Mouse (Mus musculus) embryo, embryonic 10.5 days (tissue): ENCODE measurements around the gene Itga2.

Experiments
- DNase-seq: peaks from one replicate; pipeline ENCODE4 v3.0.0-alpha.2; 2015; ENCODE audit warnings: low spot score

Itga2 gene

DNA sequence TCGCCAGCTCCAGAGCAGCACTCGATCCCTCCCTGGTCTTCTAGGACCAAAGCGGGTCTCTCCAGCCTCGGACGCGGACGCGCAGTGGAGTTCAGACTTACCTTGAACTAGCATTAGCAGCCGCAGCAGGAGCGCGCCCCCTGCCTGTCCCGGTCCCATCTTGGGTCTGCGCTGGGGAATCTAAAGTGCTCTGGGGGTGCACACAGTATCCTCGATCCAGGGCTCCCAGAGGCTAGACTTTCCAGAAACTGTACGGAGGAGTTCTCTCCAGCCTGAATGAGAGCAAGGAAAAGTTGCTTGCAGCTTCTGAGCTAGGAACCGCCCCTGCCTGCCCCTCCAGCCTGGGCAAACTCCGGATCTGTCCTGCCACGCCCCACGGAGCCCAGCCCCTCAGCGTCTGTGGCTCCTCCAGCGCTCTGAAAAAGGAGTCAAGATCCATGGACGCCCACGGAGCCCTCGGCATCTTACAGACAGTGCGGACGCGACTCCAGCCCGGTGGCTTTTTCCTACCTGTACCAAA, at the start of gene Itga2:
Itga2 (minus strand) TSS at position 326 of the 520 bp plus-strand sequence.
- DNase-seq: peak; percentile 78

DNA sequence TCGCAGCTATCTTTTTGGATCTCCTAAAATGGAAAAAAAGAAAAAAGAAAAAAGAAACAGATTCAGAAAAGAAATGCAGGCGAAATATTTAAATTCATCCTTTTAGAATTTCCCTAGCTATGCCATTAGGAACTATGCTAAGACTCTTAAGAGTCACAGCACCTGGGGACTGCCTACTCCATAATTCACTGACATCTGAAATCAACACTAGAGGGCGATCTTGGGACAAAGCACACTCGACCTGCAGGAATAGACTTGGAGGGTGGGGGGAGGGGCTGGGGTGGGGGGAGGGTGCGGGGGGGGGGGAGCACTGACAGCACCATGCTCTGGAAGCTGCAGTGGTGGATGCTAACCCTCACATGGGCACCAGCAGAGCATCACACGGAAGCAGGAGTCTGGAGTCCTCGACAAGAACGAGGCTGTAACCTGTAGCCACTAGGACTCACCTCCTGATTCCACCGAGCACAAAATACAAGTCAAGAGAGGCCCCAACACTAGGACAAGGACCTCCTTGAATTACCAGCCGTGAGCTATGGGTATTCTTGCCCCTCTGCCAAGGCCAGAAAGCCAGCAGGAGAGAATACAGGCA, 49.0 kb upstream of the Itga2 start:
- peak; percentile 62 for DNase-seq

- DNase-seq: no peak
Observed at GRCm38 (mm10) chr13:114974484-114975042, 42.7 kb upstream of the Itga2 start.

DNA sequence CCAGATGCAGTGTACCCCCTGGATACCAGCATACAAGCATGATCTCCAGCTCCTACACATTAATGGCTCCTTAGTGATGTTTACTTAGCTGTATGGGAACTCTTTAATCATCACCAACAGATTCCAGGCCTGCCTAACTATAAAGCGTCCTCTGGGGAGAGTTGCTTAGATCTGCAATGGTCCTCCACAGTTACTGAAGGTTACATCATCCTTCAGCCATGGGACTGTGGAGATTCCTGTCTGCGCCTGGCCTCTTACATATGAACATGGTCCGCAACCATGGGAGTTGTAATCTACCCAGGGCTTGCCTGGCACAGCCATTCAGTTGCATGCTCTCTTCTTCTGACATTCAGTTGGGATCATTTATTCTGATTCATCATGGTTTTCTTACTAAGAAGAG, 40.0 kb upstream of the Itga2 start:
- DNase-seq: no peak

DNA sequence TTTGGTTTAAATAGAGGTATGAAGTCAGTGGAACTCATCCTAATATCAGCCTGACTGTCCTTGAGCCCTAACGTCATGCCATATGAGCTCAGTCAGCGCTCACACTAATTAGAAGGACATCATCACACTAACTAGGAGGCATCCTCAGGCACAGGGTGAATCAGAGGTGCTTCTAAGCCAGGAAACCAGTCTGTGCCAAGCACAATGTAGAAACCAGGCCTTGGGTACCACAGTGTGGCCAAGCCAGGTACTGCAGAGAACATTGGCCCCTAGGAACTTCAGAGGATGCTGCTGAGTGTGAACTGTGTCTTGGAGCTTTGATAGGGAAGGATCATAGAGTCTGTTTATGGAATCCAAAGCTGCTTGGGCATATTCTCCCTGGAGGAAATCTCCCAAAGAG, 32.3 kb upstream of the Itga2 start:
- DNase-seq: peak; percentile 88

DNA sequence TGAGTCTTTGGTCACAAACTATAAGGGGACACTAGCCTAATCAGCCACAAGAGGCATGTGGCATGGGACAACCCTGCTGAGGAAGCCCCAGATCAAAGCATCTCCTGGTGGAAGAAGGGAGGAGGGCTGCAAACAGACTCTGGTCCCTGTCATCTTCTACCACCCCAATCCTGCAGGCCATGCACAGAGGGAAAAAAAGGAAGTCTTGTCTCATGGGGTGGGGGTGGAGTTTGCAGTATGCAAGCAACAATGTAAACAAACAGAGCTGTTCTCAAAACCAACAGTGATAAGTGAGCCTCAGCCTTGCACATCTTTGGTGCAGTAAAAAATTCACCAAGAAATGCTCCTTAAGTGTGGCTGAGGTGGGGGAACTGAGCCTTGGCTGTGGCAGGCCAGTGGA, 22.6 kb upstream of the Itga2 start:
- no peak for DNase-seq

DNA sequence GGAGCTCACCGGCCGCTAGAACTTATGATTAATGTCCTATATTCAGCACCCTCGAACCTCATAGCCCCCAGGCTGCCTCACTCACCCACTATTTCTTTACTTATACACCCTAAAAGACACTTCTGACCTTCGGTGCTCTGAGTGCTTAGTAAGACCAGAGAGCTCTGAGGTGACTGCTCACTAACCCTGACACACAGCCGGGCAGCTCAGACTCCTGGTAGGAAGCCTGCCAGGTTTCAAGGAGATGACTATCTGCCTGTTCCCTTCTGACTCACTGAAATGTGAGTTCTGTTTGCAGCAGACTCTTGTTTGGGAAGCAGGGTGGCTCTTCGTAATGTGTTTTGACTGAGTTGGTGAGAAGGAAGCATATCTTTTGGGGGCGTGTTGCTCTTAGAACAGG, 1.6 kb upstream of the Itga2 start:
- DNase-seq: no peak

GRCm38 (mm10) chr13:114930996-114931649, 777 bp downstream of the Itga2 start:
- DNase-seq: peak; percentile 31

- DNase-seq: no peak
Observed at GRCm38 (mm10) chr13:114924785-114925184, 7.1 kb downstream of the Itga2 start.

- DNase-seq: peak; percentile 69
Observed at GRCm38 (mm10) chr13:114923331-114923730, 8.6 kb downstream of the Itga2 start.

- no peak for DNase-seq
Observed at GRCm38 (mm10) chr13:114915767-114916166, 16.1 kb downstream of the Itga2 start.

DNA sequence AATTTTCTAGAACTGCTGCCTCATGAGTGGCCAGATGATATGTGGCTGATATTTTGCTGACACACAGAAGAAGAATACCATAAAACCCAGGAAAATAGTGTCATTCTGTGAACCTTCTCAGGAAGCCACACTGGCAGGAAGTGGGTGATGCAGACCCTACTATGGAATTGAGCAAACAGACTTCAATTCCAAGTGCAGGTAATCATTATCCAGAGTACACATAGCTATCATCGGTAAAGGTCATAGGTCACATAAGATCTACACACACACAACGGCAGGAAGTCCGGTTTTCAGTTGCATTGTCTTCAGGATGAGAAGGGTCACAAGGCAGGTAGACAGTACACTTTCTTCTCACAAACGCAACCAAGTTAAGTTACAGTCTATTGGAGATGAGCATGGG, 16.9 kb downstream of the Itga2 start:
- no peak for DNase-seq

DNA sequence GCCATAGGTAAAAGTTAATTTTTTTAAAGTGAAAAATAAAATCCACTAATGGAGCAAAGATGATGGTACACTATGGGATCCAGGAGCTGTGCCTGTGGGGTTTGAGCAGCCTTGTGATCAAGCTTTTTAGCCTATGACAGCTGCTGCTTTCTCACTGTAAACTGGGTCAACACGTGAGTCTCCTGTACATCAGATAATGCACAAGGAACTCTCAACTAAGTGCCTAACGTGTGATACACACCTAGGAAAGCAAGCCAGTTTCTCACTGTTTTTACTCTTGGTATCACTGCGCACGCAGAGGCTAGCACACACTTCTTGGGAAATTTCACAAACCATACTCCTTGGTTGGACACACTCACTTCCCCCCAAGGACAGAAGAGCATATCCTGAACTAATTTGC, 17.3 kb downstream of the Itga2 start:
- no peak for DNase-seq

DNA sequence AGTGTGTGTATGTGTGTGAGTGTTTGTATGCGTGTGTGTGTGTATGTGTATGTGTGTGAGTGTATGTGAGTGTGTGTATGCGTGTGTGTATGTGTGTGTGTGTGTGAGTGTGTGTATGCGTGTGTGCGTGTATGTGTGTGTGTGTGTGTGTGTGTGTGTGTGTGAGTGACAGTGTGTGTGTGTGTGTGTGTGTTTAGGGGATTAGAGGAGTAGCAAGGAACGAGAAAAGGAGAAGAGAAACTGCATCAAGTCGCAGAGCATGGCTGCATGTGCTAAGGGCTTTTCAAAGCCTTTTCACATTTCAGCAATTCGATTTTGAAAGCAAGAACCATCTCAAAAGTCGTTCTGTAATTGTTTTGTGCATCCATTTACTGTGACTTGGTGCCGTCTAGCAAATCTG, 21.3 kb downstream of the Itga2 start:
- DNase-seq: no peak

DNA sequence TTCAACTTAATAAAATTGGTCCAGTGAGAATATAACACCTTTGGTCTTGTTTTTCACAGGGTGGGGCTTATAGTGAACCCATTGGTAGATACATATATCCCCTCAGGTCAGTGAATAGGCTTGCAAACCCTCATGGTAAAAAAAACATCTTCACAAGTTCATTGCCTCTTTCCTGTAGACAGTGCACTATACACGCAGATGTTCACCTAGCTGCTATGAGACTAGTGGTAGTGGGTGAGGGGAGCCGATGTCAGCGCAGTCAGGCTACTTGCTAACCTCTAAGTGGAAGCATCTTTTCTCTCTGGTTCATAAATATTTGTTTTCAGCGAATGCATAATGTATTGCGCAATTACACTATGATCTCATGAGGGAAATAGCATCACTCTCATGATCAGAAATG, 22.4 kb downstream of the Itga2 start:
- no peak for DNase-seq

DNA sequence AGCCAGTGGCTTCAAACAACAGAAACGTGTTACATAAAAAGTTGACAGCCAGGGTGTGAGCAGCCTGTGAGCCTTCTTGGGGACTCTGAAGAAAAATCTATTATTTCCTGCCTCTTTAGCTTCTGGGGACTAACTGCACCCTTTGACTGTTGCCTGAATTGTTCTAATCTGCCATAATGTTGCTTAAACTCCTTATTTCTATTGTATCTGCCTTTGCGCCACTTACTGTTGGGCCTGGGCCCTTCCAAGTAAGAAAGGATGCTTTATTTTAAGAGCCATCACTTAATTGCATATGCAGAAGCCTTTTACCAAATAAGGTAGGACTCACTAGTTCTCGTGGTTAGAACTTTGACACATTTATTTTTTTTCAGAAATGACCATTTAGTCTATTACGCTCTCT, 24.0 kb downstream of the Itga2 start:
- DNase-seq: no peak

GRCm38 (mm10) chr13:114896751-114897386, 35.0 kb downstream of the Itga2 start:
- peak; percentile 16 for DNase-seq

GRCm38 (mm10) chr13:114895896-114896295, 36.0 kb downstream of the Itga2 start:
- no peak for DNase-seq

DNA sequence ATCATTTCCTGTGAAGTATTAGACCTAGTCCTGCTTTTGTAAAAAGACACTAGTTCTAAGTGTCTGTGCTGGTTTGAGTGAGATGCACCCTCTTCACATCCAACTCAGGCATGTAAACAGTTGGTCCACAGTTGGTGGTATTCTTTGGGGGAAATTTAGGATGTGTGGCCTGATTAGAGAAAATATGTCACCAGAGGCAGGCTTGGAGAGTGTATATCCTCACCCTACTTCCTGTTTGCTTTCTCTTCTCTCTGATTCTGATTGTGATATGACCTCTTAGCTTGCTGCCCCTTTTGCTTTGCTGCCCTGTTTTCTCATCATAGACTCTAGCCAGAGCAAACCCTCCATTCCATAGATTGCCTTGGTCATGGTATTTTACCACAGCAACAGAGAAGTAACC, 37.2 kb downstream of the Itga2 start:
- no peak for DNase-seq

GRCm38 (mm10) chr13:114891655-114892054, 40.2 kb downstream of the Itga2 start:
- DNase-seq: no peak

- DNase-seq: no peak
Observed at GRCm38 (mm10) chr13:114887695-114888094, 44.2 kb downstream of the Itga2 start.

DNA sequence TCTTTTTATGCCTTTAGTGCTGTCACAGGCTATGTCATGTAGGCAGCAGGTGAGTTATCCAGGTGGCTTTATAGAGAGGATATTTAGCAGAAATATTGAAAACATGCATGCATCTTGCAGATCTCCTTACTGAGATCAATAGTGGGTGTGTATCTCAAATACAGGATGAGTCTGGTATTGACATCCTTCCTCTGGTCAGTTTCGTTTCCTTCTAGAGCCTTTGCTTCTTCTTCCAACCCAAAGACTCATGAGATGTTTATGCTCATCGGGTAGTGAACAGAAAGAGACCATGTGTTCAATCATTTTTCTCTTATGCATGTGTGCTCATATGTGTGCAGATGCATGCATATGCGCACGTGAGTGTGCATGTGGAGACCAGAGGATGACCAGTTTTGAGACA, 44.6 kb downstream of the Itga2 start:
- DNase-seq: no peak

DNA sequence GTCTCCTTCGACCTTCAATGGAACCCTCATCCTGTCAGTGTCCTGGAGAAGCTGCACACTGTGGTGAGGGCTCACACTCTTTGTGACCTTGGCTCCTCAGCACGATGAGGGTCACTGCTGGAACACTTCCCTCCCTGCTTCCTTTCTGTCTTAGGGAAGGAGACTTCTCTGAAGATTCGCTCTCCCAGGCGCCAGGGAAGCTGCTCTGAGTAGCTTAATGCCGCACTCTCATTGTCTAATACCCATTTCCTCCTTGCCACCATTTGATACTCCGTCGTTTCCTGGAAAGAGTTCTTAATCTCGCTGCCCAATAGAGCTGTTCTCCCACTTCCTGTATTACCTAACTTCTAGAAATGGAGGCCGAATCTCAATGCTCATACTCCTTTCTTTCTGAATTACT, 46.7 kb downstream of the Itga2 start:
- no peak for DNase-seq
